Mouse (Mus musculus) erythroblast, embryonic 14.5 days (primary cell): ENCODE results near the gene Kcnc1.

ENCODE experiments used
- GATA1 ChIP-seq: IDR thresholded peaks from 2 replicates; pipeline ENCODE4 v1.6.1; 2012; ENCODE audit warnings: low read length, inconsistent platforms, mixed read lengths
- TAL1 ChIP-seq: IDR thresholded peaks from 3 replicates; pipeline ENCODE4 v1.6.1; 2012; ENCODE audit warnings: low read length, inconsistent platforms, mixed read lengths

DNA sequence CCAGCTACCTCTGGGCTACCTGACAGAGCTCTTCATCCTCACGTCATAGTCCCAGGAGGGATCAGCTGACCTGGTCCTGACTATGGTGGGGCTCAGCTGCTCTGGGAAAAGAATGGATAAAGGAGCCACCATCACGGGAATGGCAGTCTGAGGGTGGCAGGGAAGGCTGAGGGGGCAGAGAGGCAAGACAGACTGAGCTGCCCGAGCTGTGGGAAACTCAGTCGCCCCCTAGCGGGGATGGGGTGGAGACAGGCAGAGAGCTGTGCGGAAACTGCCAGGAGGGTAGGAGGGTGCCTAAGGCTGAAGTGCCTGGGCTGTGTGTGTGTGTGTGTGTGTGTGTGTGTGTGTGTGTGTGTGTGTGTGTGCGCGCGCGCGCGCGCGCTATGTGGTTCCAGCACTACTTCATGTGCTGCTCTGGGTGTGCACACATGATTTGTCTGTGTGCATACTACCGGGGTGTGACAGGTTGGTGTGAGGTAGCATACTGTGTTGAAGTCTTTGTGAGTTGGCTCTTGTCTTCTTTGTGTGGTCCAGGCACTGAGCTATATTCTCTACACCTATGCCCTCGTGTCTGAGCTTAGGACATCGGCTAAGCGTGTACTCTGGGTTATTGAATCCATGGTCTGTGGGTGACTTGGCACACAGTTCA is 26.6 kb downstream of the Kcnc1 start:
- TF ChIP-seq TAL1 (no peak), GATA1 (no peak)
